Mouse (Mus musculus): ENCODE data around the gene Tm4sf4.

Tm4sf4 gene

GRCm38 (mm10) chr3:57481981-57482380 is 56.9 kb downstream of the Tm4sf4 start:
- DNase-seq, result no peak

DNA sequence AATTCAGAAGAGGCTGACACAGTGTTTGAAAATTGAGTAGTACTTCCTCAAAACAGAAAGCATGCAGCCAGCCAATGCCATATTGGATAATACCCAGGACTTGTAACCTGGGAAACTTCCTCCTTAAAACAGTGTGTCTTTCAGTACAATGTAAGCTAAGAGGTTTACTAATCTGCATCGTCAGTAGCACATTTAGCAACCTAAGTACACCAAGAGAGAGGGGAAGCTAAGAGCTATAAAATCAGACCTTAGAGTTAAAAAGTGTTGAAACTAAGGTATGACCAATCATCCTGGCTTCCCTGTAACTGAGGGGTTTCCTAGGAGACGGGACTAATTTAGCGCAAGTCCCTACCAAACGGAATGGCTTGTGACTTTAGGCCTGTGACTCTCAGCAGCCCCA is 61.0 kb downstream of the Tm4sf4 start:
- no peak for DNase-seq

DNA sequence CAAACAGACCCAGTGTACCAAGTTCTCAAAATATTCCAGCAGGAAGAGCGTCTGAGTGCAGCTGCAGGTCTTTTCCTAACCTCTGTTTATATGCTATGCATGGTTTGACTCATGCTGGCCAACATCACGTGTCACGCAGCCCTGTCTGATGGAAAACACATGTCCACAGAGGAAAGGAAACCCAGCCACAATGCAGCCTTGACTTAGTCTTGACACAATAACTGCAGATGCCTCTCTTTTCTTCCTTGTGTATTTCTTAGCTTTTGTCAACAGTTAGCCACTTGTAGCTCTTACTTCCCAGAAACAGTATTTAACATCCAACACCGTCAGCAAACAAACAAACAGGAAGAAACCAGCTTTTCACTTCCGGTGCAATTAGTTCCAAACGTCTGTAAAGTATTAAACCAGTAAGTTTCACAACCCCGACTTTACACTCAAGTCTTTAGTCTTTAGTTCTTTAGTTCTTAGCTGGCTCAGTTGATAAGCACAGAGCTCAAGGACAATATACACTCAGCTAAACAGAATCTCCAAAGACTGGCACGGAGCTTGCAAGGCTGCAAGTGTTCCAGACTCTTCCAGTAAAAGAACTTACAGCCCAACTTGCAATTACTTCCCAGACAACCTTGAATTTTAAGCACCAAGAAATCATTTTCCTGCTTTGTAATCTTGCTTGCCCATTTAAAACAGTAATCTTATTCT is 62.5 kb downstream of the Tm4sf4 start:
- no peak for DNase-seq
